Mouse (Mus musculus): ENCODE measurements around the gene Hspa4l.

DNA sequence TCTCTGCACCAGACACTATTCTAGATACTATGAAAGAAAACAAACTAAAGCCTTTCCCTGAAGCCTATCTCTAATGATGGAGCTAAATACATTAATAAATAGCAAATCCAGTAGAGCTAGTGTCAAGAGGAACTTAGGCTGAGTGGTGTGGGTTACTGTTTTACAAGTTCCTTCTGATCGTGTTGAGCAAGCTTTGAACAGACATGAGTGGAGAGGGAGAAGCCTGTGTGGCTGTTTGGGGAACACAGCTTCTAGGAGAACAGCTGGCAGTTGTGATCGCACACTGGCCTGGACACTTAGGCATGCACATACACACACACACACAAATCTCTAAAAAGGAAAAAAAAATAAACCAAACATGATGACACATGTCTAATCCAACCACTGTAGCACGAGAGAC is 45.5 kb upstream of the Hspa4l start:
- TF ChIP-seq EP300 (IDR thresholded peaks at IDR 0.05), result no peak
- TF ChIP-seq CTCF (IDR thresholded peaks at IDR 0.05), result no peak

Measured in lung, postnatal 0 days (tissue).